Comparison of ENCODE assay signal across 12 mouse cellular contexts in genomic region chr19:47387887-47388286, GRCm38 (mm10).
DNase-seq lines count a peak whose midpoint lies in the region; ATAC-seq and TF ChIP-seq lines count a peak whose summit lies in the region.
"Had no signal": no experiment of that assay in that cellular context is flagged by ENCODE, and none has a peak within 500 bp of the region (broad histone marks: within the 10 kb centered on the region; RNA-seq: fewer than 3 reads in every experiment).

No protein-coding gene starts in this region.

- H3K4me2 ChIP-seq in kidney, embryonic 16.5 days (replicated peaks; ENCODE audit: low read depth, low read length) = peak overlapping the region; percentile 2; the same call in 1 of the 2 replicates
- H3K4me2 ChIP-seq: hindbrain, embryonic 14.5 days had no signal

- WGBS in kidney, embryonic 16.5 days = 11% methylated on average over 3 of the region's 3 CpGs

- no peaks in the 10 kb centered on the region for H3K36me3 ChIP-seq in kidney, embryonic 16.5 days (ENCODE audit: insufficient read depth, low read length)

- peak; percentile 43 for DNase-seq in gastrocnemius, postnatal 25 days
- DNase-seq in gastrocnemius, postnatal 10 days = no peak
- DNase-seq in heart, adult 8-10 months (ENCODE audit: low spot score) = peak; percentile 61
- peak; percentile 66 for DNase-seq in lung, postnatal 10 days
- DNase-seq in layer of hippocampus, postnatal 25 days (ENCODE audit: extremely low spot score in 1 of 2, low spot score in 1 of 2) = no peak
- no peak for DNase-seq in left cerebral cortex, adult 9 months (ENCODE audit: low spot score in 2 of 2)
- DNase-seq in layer of hippocampus, adult 2 months (ENCODE audit: low spot score in 2 of 2) = no peak
- DNase-seq: B cell, adult 2 months; thymus, adult 2 months had no signal

- no peak for TF ChIP-seq CTCF in layer of hippocampus, adult 2 months (conservative IDR thresholded peaks at IDR 0.05)

- peak; percentile 91 for ATAC-seq in kidney, embryonic 16.5 days (ENCODE audit: low FRiP score, low TSS enrichment)

- H3K4me1 ChIP-seq in kidney, embryonic 16.5 days (ENCODE audit: insufficient read depth, low read length) = peaks cover 31% of the 10 kb centered on the region

- H3K9ac ChIP-seq in kidney, embryonic 16.5 days (replicated peaks; ENCODE audit: low read length) = peak overlapping the region; percentile 5; the same call in 1 of the 2 replicates
- H3K9ac ChIP-seq: hindbrain, embryonic 14.5 days; liver, embryonic 14.5 days had no signal

- H3K9me3 ChIP-seq in kidney, embryonic 16.5 days (ENCODE audit: low read length) = no peaks in the 10 kb centered on the region

- H3K4me3 ChIP-seq in kidney, embryonic 16.5 days (ENCODE audit: low read length) = no peak overlapping the region
- no peak overlapping the region for H3K4me3 ChIP-seq in layer of hippocampus, adult 2 months

- H3K27me3 ChIP-seq in kidney, embryonic 16.5 days (ENCODE audit: insufficient read depth, low read length) = no peaks in the 10 kb centered on the region

- peak overlapping the region; percentile 90 for H3K27ac ChIP-seq in kidney, embryonic 16.5 days (ENCODE audit: low read length)
- no peak overlapping the region for H3K27ac ChIP-seq in layer of hippocampus, adult 2 months
- H3K27ac ChIP-seq: hindbrain, embryonic 14.5 days; liver, embryonic 14.5 days had no signal

Comparison
In these comparisons a context has a peak if more than half of its experiments do, and no peak if none do; other contexts are left out.
1. DNase-seq: peak in gastrocnemius, postnatal 25 days (single experiment), heart, adult 8-10 months (single experiment) and lung, postnatal 10 days (single experiment); none in gastrocnemius, postnatal 10 days (single experiment), layer of hippocampus, postnatal 25 days (0 of 2), left cerebral cortex, adult 9 months (0 of 2) and layer of hippocampus, adult 2 months (0 of 2).